Mouse (Mus musculus): ENCODE data around the gene Pnisr.

The Pnisr gene

DNA sequence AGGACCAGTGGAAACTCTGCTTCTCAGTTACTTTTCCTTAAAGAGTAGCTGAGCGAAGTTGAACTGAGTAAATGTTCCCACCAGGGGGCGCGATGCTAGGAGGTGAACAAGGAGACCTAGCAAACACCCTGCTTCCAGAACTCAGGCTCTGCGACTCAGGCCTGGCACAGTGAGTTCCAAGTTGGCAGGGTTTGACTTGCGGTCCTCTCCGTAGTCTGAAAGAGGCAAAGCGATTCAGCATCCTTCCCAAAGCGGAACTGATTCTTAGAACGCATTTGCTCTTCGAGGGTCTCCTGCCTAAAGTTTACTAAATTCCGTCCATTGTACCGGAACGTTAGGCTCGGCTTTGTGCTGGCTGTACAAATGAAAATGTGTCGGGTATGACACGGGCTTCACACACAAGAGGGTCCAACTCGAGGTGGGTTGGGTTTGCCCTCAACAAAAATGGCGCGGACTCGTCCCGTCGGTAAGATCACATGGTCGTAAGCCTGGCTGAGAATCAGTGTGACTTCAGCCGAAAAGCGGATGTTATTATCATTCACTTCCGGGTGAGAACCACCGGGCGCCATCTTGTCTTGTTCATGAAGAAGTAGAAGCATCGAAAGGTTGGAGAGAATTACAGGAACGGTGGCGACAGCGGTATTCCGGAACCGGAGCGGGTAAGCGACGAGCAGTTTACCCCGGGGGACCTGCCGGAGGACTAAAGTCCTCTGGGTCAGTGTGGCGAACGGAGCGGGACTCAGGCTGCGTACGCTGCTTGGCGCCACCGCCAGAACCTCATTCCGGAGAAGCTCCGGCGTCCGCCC lies at the start of gene Pnisr:
Gene Pnisr, plus strand, starts transcription at position 103 of the 806 bp plus-strand sequence.
- peak; percentile 99 for DNase-seq (ENCODE audit: low spot score)

DNA sequence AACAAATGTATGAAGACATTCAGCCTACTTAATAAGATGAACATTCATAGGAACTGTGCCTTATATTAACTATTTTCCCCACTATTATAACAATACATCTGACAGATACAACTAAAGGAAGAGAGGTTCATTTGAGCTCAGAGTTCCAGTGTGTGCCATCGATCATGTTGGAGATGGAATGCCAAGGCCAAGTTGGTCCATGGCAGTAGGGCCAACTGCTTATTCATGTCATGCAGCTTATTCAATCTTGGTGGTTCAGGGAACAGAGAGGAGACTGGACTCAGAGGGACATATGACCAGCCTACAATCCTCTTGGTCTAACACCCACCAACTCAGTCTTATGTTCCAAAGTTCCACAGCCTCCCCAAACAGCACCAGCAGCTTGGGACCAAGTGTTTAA lies 46.4 kb upstream of the Pnisr start:
- DNase-seq (ENCODE audit: low spot score) = no peak

DNA sequence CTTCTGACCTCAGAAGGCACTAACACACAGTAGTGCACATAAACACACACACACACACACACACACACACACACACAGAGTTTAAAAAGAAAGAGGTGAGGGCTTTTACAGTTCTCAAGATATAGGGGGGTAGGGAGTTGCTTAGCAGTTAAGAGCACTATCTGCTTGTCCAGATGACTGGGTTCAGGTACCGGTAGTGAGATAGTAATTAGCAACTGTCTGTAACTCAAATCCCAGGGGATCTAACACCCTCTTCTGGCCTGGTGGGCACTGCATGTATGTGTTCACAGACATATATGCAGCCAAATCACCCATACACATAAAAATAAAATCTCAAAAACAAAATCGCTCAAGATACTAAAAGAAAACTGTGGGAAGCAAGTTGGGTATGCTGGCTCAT lies 45.8 kb upstream of the Pnisr start:
- DNase-seq (ENCODE audit: low spot score) = no peak

DNA sequence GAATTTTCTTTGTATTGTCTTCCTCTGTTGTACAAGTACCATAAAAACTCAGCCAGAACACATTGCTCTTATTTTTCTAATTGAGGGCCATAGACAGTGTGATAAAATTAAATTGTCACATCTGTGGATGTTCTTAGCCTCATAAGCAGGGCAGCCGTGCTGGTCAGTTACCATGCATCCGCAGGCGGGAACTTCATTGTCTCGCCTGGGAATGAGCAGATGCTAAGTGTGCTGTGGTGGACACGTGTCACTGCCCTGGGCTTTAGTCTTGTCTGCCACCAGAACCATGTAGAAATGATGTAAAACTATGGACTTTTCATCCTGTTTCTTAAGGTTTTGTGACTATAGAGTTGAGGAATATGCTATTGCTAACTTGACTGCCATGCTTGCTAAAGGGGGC lies 40.2 kb upstream of the Pnisr start:
- DNase-seq (ENCODE audit: low spot score) = peak; percentile 46

DNA sequence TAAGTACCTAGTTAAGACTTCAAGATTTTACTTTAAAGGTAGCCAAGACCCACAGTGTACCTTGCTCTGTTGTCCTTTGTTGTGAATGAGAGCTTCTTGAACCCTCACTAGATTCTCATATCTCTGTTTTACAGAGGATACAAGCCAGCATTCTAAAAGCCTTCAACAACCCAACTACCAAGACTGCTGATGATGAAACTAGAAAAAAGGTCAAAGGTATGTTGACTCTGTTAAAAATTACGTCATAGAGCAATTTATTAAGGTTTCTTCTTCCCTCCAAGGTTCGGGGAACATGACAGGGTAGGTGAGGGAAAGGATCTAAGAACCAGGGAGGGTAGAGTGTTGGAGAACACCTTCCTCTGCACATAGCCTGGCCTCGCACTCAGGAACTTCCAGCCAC lies 36.8 kb upstream of the Pnisr start:
- no peak for DNase-seq (ENCODE audit: low spot score)

DNA sequence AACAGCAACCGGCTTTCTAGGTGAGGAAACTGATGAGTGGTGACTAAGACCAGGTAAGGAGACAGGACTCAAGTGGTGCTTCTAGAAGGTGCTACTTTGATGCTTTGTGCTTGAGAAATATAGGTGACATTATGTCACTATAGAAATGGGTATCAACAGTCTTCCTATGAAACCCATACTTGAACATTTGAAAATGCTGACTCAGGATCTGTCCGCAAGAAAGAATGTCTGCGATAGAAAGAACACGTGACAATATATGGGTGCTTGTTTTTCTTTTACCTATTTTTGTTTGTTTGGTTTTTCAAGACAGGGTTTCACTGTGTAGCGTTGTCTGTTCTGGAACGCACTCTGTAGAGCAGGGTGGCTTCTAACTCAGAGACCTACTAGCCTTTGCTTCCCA lies 34.7 kb upstream of the Pnisr start:
- no peak for DNase-seq (ENCODE audit: low spot score)

DNA sequence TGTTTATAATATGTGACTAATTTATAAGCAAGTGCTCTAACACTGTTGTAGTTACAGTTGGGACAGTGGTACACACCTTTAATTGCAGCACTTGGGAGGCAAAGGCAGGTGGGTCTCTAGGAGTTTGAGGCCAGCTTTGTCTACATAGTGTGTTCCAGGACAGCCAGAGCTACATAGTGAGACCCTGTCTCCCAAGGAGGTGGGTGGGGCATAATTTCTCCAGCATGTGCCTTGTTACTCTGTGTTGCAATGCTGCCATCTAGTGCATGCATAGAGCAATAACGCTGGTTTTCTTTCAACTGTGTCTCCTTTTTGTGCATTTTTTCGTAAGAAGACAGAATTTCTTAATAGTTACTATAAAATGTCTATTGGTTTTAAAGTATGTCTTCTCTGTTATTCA lies 33.4 kb upstream of the Pnisr start:
- peak; percentile 88 for DNase-seq (ENCODE audit: low spot score)

DNA sequence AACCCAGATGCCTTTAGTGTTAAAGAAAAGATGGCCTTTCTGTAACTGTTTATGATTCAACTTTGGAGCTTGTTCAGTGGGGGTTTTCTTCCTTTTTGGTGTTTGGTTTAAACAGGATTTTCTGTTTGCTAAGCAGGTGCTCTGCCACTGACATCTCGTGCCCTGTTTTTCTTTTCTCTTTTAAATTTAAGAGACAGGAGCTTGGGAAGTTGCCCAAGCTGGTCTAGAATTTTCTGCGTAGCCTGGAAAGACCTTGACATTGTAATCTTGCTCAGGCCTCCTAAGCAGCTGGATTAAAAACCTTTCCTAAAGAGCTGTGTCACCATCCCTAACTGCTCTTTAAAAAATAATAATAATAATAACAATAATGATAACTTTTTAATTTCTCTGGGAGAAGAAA lies 20.8 kb upstream of the Pnisr start:
- DNase-seq (ENCODE audit: low spot score) = no peak

DNA sequence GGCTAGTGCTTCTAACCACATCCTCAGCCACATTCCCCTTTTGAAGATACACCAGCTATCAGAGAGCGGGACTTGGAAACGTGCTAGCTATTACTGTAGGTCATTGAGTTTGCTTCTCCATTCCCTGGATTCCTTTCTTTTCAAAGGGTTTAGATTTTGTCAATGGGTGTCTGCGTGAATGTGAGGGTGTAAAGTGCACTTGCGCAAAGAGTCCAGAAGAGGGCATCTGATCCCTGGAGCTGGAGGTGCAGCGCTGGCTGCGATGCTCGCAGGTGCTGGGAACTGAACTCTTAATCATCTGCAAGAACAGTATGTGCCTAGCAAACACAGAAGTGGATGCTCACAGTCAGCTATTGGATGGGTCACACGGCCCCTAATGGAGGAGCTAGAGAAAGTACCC lies 14.5 kb upstream of the Pnisr start:
- no peak for DNase-seq (ENCODE audit: low spot score)

DNA sequence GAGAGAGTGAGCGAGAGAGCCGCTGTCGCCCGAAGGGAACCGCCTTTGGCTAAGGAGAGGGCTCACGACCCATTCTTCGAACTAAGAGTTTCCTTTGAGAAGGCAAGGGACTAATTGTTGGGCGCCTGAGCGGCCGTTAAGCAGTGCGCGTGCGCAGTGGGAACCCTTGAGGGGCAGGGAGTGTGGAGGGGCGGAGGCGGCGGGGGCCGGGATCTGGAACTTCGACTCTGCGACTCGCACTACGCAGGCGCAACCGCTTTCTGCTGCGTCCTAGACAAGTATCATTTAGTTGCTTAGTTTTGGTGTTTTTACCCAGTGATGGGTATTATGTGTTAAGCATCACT lies 876 bp downstream of the Pnisr start:
- peak; percentile 93 for DNase-seq (ENCODE audit: low spot score)

DNA sequence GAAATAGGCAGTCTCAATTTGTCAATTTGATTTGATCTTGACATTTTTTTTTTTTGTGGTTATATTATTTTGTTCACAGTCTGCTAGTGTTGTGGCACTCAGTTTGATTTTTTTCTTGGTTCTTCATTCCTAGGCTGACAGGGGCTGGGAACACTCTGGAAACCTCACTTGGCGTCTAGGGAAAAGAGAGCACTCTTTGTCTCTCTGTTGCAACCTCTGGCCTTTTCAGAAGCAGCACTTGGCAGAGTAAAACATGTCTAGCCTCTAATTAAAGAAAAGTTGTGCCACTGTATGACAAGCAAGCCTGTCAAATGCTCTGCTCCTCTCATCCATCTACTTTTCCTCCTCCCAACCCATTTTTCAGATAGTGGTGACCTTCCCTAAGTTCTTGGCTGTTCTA lies 10.1 kb downstream of the Pnisr start:
- DNase-seq (ENCODE audit: low spot score) = no peak

DNA sequence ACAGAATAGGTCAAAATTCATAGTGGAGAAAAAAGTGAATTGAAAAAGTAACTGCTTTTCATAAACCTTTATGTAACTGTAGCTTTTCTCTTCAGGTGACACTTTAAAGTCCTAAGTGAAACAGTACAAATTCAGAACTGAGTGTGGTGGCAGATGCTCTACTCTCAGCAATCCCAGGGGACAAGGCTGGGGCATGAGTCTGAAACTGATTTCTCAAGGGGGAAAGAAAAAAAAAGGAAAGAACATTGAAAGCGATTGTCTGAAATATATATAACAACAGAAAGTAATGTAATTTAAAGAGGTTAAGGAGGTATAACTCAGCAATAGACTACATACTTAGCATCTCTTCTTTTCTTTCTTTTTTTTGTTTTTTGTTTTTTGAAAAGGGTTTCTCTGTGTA lies 17.8 kb downstream of the Pnisr start:
- no peak for DNase-seq (ENCODE audit: low spot score)

DNA sequence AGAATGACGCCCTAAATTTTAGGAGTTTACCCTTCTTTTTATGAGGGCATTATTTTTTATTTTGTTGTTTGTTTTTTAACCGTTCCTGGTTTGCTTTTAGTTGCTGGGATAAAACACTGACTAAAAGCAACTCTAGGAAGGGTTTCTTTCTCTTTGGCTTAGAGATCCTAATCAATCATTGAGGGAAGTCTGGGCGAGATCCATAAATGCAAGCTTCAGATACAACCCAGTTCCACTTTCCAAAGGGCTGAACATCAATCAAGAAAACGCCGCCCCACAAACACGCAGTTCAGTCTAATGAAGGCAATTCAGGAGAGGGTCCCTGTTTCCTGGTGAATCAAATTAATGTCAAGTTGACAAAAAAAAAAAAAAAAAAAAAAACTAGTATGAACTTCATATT lies 31.4 kb downstream of the Pnisr start:
- no peak for DNase-seq (ENCODE audit: low spot score)

DNA sequence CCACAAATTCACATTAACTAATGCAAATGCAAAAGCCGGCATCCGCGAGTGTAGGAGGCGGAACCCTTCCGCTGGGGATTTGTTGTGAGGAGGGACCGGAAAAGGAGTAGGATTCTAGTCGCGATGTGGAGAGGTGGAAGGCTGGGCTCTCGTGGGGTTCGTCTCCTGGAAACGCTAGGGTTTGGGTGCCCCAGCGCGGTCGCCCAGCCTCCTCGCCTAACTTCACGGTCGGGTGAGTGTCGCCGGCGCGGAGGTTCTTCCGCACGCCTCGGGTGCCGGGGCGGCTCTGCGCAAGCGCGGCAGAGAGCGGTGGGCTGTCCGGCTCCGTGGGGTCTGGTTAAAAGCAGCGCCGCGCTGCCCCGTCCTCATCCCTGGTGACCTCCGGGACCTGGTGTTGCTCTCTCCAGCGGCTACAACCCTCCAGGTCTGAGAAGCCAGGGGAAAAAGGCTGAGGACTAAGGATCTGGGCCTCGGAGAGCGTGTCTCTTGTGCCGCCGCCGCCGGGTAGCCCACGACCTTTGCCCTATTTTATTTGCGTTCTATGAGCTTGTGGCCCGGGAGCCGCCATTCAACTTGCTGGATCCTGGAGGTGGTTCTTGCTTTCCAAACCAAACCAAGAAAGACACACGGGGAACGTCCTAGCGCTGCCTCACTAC lies 32.3 kb downstream of the Pnisr start, which contains the start of gene Coq3:
Gene Coq3, plus strand, starts transcription at position 109 of the 656 bp plus-strand sequence.
- peak; percentile 86 for DNase-seq (ENCODE audit: low spot score)

DNA sequence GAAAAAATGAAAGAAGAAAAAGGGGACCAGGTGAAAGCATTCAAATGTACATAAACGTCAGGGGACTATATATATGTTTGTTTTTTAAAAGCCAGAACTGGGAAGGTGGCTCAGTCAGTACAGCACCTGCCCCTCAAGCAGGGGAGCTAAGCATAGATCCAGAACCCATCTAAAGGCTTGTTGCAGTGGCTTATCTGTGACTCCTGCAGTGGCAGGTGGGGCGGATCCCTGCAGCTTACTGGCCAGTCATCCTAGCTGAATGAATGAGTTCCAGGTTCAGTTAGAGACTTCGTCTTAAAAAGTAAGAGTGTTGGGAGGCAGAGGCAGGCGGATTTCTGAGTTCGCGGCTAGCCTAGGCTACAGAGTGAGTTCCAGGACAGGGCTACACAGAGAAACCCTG lies 35.4 kb downstream of the Pnisr start:
- no peak for DNase-seq (ENCODE audit: low spot score)

DNA sequence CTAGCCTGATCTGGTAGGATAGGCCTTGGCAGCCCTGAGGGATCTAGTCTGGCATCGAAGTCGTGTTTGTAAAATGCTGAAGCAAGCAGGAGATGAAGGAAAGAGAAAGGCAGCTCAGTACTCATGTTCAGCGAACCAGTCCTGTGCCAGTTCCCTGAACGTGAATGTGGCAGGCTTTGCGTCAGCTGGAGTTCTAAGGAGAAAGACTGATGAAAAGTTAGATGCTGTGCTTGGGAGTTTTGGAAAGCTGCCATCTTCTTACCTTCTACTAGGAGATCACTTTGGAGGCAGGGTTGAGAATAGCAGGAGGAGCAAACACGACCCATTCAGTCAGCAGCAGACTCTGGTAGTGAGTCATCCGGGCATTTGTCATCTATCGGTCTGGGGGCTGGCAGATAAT lies 38.4 kb downstream of the Pnisr start:
- no peak for DNase-seq (ENCODE audit: low spot score)
